Mouse (Mus musculus) midbrain, embryonic 10.5 days (tissue): Measurements from ENCODE around the gene Col26a1. TPM values are rescaled to one million over a fixed set of nuclear protein-coding genes. Genes with fewer than 3 reads are reported as not detected.

Experiments
- DNase-seq: peaks from one replicate; pipeline ENCODE4 v3.0.0-alpha.2; 2017; ENCODE audit warnings: low spot score
- H3K27ac ChIP-seq: fragments of 300-500 bp; sonication (generic); replicated peaks from 2 replicates; pipeline ENCODE4 v1.5.1; 2016; ENCODE audit warnings: mild to moderate bottlenecking
- H3K27me3 ChIP-seq: fragments of 300-500 bp; sonication (generic); 2 replicates; pipeline ENCODE4 v1.6.1; 2016; ENCODE audit warnings: low read depth, mild to moderate bottlenecking; ENCODE audit not compliant: poor library complexity, severe bottlenecking
- H3K36me3 ChIP-seq: fragments of 300-500 bp; sonication (generic); 2 replicates; pipeline ENCODE4 v1.6.1; 2016; ENCODE audit warnings: mild to moderate bottlenecking, moderate library complexity
- H3K4me1 ChIP-seq: fragments of 300-500 bp; sonication (generic); 2 replicates; pipeline ENCODE4 v1.6.1; 2016
- H3K4me3 ChIP-seq: fragments of 300-500 bp; sonication (generic); 2 replicates; pipeline ENCODE4 v1.5.1; 2016; ENCODE audit warnings: mild to moderate bottlenecking, moderate library complexity
- H3K9me3 ChIP-seq: fragments of 300-500 bp; sonication (generic); replicated peaks from 2 replicates; pipeline ENCODE4 v1.6.1; 2016; ENCODE audit warnings: mild to moderate bottlenecking
- WGBS: fragments of 180-500 bp; shearing (Covaris S2); methylation state at CpG from one replicate; pipeline ENCODE4 v1.1.7; 2016; 5-methylcytosine and 5-hydroxymethylcytosine counted together
- polyA plus RNA-seq: library from polyadenylated mRNA; unstranded; fragments of >200 nt; fragmentation: Nextera tagmentation; extraction: Ambion mirVana; gene quantifications from 2 replicates; pipeline ENCODE4 v1.2.1, GENCODE M21; 2016

Col26a1 gene
- polyA plus RNA-seq, result 38.0 and 44.3 TPM in 2 replicates

DNA sequence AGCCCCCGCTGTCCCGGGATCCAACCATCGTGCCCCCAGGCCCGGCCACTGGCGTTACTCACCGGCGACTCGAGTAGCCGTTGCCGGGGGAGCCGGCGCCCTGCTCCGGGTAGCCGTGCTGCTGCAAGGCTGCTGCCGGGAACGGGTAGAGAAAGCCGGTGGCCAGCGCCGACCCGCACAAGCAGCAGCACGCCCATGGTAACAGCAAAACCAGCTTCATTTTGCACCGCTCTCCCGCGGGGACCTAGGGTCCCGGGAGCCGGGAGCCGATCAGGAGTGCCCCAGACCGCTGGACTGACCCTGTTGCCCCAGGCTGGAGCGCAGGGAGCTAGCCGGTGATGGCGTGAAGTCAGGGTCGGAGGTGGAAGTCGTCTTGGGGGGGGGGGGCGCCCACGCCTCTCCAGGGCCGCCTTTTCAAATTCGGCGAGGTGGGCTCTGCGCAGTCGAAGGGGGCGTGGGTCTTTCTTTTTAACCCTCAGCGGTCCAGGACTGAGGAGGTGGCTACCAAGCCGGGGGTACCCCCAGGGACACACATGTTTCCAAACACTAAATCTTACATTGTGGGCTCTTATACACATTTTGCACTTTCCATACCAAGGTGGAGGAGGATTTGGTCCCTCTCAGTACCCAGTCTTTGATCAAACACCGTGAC is at the start of gene Col26a1:
Col26a1 (minus strand) TSS at position 422 of the 652 bp plus-strand sequence.
- Histone ChIP-seq H3K27me3 (peaks cover 50% of the 10 kb centered on the region), H3K4me1 (peaks cover 29% of the 10 kb centered on the region), H3K4me3 (peak within 1 kb of the TSS; percentile 65), H3K36me3 (no peaks in the 10 kb centered on the region), H3K27ac (peak within 1 kb of the TSS; percentile 77), H3K9me3 (no peaks in the 10 kb centered on the region)
- under 1% methylated on average over 44 of the region's 44 CpGs for WGBS
- DNase-seq, result peak; percentile 69

DNA sequence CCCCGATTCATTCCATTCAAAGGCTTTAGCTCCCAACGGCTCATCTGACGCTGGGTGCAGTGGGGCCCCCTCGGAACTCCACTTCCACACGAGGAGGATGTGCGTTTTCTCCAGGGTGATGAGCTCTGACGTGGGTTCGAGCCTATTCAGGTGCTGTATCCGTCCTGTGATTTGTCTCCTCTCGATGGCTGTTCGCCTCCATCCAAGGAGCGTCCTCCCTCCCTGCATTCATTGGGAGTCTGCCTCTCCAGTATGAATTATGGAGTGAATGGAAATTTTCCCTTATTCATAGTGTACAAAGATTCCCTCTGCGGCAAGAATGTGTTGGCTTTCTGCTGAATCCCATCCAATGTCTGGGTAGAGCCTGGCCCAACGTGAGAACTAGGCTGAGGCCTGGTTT is 48.9 kb upstream of the Col26a1 start:
- peaks cover under 1% of the 10 kb centered on the region; the same call in 1 of the 2 replicates for H3K36me3 ChIP-seq
- 88% methylated on average over 14 of the region's 14 CpGs for WGBS
- DNase-seq, result no peak
- no peak overlapping the region for H3K27ac ChIP-seq
- peaks cover 5% of the 10 kb centered on the region for H3K4me1 ChIP-seq
- no peak overlapping the region for H3K4me3 ChIP-seq
- H3K9me3 ChIP-seq, result no peaks in the 10 kb centered on the region
- no peaks in the 10 kb centered on the region for H3K27me3 ChIP-seq

DNA sequence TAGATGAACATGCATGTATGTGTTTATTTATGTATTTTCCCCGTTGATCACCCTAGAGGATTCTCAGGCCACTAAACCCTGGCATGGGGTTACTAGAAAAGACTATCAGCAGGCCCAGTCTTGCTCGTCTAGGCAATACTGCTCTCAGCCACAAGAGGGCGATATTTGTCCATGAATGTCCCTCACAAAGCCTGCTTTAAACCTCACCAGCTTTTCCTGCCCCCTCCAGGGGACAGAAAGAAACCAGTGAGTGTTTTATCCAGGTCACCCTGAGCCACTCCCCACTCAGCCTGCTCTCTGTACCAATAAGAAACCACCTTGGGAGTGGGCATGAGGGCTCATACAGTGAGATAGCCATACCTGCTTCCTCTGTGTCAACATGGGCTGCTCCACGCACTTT is 46.1 kb upstream of the Col26a1 start:
- WGBS, result 19% methylated on average over 4 of the region's 4 CpGs
- Histone ChIP-seq H3K27ac (peak overlapping the region; percentile 73), H3K36me3 (peaks cover 15% of the 10 kb centered on the region), H3K9me3 (no peaks in the 10 kb centered on the region), H3K4me1 (peaks cover 5% of the 10 kb centered on the region), H3K27me3 (no peaks in the 10 kb centered on the region), H3K4me3 (no peak overlapping the region)
- peak; percentile 86 for DNase-seq

DNA sequence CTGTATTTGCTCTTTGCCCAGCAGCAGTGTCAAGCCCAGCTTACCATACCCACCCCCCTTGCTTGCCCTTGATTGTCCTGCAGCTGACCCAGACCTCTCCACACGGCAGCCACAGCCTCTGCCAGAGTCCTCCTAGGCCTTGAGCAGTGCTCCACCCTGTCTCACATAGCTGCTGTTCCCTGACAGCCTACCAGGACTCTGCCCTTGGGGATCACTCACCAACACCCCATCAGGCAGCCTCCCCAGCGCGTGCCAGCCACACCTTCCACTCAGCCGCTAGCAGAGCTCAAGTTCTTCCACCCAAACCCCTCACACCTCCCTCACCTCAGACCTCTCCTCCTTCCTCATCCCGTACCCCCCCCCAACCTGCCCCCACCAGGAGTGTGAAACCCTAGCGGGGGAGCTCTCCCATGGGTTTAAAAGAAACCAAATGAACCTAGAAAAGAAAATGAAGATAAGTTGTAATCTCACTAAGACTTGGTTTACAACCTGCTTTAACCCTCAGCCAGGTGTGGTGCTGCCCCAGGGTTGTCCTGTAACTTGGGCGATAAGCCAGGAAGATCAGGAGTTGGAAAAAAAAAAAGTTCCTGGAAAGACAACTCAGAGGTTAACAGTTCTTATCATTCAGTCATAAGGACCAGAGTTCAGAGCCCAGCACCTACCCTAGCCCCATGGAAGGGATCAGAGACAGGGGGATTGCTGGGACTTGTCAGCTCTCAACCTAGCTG is 40.9 kb upstream of the Col26a1 start:
- Histone ChIP-seq H3K27ac (no peak overlapping the region), H3K27me3 (no peaks in the 10 kb centered on the region), H3K4me3 (no peak overlapping the region), H3K4me1 (peaks cover 8% of the 10 kb centered on the region), H3K36me3 (peaks cover 15% of the 10 kb centered on the region), H3K9me3 (no peaks in the 10 kb centered on the region)
- 76% methylated on average over 7 of the region's 7 CpGs for WGBS
- DNase-seq, result no peak

DNA sequence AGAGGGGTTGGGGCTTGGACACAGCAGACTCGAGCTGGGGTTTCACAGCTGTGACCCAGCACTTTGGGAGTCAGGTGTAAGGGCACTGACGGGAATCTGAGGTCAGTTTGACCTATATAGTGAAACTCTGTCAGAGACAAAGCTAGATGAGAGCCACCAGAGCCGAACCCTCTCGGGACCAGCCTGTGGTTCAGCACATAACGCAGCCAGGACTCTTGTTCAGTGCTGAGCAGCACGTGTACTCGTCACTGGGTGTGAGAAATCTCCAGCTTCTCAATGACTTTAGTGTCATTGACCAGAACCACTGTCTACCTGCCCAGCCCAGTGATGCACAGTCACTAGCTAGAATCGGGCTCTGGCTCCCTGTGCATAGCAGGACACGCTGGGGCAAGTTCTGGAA is 39.8 kb upstream of the Col26a1 start:
- Histone ChIP-seq H3K27me3 (no peaks in the 10 kb centered on the region), H3K27ac (no peak overlapping the region), H3K4me1 (peaks cover 8% of the 10 kb centered on the region), H3K36me3 (peaks cover 15% of the 10 kb centered on the region), H3K9me3 (no peaks in the 10 kb centered on the region), H3K4me3 (no peak overlapping the region)
- 87% methylated on average over 9 of the region's 9 CpGs for WGBS
- no peak for DNase-seq

DNA sequence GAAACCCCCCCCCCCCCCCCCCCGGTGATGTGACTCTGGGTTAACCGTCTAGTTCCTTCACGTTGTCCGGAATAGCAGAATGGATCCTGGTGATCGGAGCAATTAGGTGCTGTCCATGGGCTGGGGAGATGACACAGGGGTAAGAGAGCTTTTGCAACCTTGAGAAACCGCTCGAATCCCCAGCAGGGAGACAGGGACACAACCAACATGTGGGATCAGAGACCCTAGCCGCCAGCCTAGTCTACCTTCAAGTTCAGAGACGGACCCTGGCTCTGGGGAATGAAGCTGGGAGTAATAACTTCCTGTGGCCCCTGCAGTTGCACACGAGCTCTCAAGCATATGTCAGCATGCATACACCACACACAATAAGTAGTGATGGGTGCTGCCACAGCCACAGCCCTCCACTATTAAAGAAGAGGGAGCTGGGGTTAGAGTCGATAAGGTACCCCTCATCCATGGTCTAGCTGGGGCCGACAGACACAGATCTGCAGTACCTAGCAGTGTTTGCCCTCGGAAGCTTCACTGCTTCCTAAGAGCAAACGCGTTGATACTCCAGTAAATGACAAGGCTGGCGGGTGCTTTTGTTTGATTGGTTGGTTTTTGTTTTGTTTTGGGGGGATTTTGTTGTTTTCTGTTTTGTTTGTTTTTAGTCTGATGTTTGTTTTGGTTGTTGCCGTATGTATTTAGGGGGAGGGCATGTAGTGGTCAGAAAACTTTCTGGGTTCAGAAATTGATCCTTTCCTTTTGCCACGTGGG is 36.7 kb upstream of the Col26a1 start:
- Histone ChIP-seq H3K36me3 (no peaks in the 10 kb centered on the region), H3K4me1 (peaks cover 8% of the 10 kb centered on the region), H3K27me3 (no peaks in the 10 kb centered on the region), H3K9me3 (no peaks in the 10 kb centered on the region), H3K27ac (peak overlapping the region; percentile 82), H3K4me3 (peak overlapping the region; percentile 65)
- 26% methylated on average over 18 of the region's 18 CpGs for WGBS
- peak; percentile 23 for DNase-seq

DNA sequence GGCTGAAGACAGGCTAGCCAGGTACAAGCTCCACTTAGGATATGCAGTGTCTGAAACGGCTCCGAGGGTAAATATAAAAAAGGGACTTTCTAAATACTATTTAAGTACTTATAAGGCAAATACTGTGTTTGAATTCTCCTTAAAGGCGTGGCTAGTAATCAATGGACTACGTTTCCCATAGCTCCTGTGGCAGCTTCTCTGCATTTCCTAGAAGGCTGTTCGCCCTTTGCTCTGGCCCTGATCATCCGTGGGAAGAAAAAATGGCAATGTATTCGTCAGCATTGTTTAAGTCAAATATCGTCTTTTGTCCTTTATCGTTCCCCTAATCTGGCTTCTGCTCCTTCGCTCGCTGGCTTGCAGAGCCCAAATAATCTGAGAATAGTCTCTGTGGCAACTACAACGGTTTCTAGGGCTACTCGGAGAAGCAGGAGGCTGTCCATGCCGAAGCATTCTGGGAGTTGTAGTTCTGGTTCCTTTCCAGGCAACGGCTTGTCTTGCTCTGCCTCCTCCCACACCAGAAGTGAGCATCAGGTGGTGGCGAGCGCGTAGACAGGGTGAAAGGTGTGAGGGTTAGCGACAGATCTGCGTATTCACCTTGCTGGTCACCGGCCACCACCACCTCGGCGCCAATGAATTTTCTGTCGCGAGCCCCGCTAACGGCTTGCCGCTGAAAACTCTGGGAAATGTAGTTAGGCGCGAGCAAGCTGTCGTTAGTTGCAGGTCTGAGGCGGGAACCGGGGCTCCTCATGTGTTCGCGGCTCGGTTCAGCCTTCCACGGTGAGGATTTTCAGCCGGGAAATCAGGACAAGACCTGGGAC is 35.9 kb upstream of the Col26a1 start:
- DNase-seq, result peak; percentile 80
- 4% methylated on average over 38 of the region's 38 CpGs for WGBS
- peak overlapping the region; percentile 82 for H3K27ac ChIP-seq

DNA sequence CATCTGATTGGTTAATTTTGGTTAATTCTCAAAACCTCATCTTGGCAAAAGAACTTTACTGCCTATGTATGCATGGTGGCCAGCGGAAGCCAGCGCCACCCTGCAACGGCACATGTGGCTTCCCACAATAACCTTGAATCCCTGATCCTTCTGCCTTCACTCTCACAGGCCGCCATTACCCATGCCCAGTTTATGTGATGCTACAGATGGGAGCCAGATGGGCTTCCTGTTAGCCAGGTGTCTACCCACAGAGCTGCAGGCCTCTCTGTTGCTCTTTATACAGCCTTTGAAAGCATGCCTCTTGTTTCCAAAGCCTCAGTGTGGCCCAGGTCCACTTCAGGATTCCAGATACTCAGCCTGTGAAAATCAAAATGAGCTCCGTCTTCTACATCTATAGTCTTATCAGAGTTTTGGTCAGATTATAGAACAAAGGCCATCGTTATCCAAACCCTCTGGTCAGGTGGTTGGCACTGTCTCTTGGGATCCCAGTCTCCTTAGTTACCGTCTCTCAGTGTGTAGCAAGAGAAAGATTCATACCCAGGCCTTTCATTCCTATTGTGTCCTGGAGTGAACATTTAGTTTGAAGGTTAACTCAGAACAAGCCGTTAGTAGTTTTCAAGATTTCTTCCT is 34.7 kb upstream of the Col26a1 start:
- no peak for DNase-seq
- H3K36me3 ChIP-seq, result peaks cover 20% of the 10 kb centered on the region
- WGBS, result 95% methylated on average over 8 of the region's 8 CpGs
- no peaks in the 10 kb centered on the region for H3K9me3 ChIP-seq
- no peak overlapping the region for H3K4me3 ChIP-seq
- no peak overlapping the region for H3K27ac ChIP-seq
- peaks cover 8% of the 10 kb centered on the region for H3K4me1 ChIP-seq
- no peaks in the 10 kb centered on the region for H3K27me3 ChIP-seq

More for the DNA sequence above, 35.9 kb upstream of the Col26a1 start:
- H3K27me3 ChIP-seq, result no peaks in the 10 kb centered on the region
- peak overlapping the region; percentile 65 for H3K4me3 ChIP-seq
- H3K9me3 ChIP-seq, result no peaks in the 10 kb centered on the region
- H3K36me3 ChIP-seq, result peaks cover 9% of the 10 kb centered on the region
- H3K4me1 ChIP-seq, result peaks cover 8% of the 10 kb centered on the region

DNA sequence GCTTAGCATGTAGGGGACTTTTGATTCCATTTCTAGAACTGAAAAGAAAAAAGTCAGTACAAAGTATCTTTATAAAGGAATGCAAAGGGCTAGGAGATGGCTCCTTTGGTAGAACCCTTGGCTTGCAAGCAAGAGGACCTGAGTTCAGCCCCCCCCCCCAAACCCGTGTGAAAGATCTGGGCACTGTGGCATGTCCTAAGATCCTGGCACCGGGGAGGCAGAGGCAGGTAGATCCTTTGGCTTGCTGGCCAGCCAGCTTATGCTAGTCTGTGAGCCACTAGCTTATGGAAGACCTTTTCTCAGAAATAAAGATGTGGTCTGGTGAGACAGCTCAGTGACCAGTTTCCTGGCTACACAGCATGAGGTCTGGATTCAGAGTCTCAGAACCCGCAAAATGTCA is 31.2 kb upstream of the Col26a1 start:
- Histone ChIP-seq H3K9me3 (no peaks in the 10 kb centered on the region), H3K36me3 (peaks cover 41% of the 10 kb centered on the region), H3K4me3 (no peak overlapping the region), H3K27me3 (no peaks in the 10 kb centered on the region), H3K4me1 (peaks cover 3% of the 10 kb centered on the region), H3K27ac (no peak overlapping the region)
- no peak for DNase-seq
- 89% methylated on average over 3 of the region's 3 CpGs for WGBS

DNA sequence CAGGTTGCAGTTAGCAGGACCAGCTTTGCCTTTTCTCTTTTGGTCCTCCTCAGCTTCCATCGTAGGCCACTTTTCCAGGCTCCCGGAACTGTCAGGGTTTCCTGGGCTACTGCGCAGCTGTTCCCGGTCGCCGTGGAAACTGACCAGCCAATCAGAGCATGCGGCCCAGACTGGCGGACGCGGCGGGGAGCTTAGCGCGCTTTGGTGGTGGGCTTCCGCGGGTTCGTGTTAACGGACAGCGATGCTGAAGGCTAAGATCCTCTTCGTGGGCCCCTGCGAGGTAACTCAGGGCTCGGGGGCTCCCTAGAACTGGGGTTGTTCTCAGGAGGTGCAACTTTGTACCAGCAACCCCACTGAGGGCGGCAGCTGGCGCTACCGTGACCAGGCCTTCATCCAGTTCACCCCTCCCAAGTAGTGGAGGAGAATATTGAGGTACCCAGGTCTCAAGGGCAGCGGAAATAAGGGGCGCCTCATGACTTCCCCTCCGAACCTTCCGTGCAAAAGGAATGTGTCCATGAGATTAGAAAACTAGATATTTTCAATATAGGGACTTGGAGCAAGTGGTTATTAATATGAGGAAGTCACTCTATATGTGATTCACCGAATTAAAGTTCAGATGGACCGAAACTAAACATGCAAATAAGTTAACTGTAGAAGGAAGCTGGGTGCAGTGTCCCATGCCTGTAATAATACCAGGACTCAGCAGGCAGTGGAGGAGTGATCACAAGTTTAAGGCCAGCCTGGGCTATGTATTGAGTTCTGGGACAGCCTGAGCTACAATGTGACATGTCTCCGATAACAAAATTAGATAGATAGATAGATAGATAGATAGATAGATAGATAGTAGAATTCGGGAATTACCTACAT is 25.2 kb upstream of the Col26a1 start, which contains the start of gene Ift22:
Ift22 (plus strand) TSS at position 160 of the 867 bp plus-strand sequence.
- WGBS, result 10% methylated on average over 32 of the region's 32 CpGs
- peak; percentile 94 for DNase-seq
- Histone ChIP-seq H3K27ac (peak within 1 kb of the TSS; percentile 86), H3K4me1 (peaks cover 13% of the 10 kb centered on the region), H3K9me3 (no peaks in the 10 kb centered on the region; the same call in 1 of the 2 replicates), H3K27me3 (no peaks in the 10 kb centered on the region), H3K4me3 (peak within 1 kb of the TSS; percentile 72), H3K36me3 (peaks cover 26% of the 10 kb centered on the region)

DNA sequence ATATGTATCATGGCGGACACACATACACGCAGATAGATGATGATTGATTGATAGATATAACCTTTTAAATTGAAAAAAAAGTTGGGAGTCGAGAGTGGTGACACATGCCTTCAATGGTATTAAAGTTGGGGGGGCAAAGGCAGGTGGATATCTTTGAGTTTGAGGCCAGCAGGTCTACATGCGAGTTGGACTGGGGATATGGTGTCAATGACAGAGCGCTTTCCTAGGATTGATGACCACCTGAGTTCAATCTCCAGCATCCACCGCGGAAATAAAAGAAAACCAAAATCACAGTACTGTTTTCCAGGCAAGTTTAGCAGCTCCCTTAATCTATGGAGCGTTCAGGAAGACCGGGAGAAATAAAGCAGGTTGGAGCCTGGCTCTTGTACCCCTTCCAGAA is 24.6 kb upstream of the Col26a1 start:
- peak overlapping the region; percentile 72 for H3K4me3 ChIP-seq
- no peak for DNase-seq
- peak overlapping the region; percentile 86 for H3K27ac ChIP-seq
- H3K36me3 ChIP-seq, result peaks cover 20% of the 10 kb centered on the region
- 44% methylated on average over 9 of the region's 9 CpGs for WGBS
- peaks cover 13% of the 10 kb centered on the region for H3K4me1 ChIP-seq
- H3K9me3 ChIP-seq, result no peaks in the 10 kb centered on the region; the same call in 1 of the 2 replicates
- H3K27me3 ChIP-seq, result no peaks in the 10 kb centered on the region
